Comparison of ENCODE assay signal across 8 mouse cellular contexts in the genomic region with DNA sequence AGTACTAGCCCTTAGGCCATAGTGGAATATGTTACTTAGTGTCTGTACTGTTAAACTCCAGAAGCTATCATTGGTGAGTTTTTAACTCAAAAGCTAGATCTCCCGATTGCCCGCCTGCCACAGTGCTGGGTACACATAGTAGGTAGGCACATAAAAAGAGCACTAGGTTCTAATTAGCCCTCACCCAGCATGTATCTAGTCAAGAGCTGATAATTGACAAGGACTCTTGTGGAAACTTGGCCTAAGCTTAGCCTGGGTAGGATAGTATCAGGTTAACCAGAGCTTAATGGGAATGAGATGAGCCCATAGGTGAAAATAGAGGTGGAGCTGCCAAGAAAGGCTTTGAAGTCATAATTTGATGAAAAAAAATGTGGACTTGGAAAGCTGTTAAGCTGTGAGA. TPM values are rescaled to one million over a fixed set of nuclear protein-coding genes. Genes with fewer than 3 reads are reported as not detected.
DNase-seq lines count a peak whose midpoint lies in the region; ATAC-seq and TF ChIP-seq lines count a peak whose summit lies in the region.

No protein-coding gene starts in this region.

- no peaks in the 10 kb centered on the region for H3K9me3 ChIP-seq in lung, postnatal 0 days (ENCODE audit: low read length)
- H3K9me3 ChIP-seq in limb, embryonic 12.5 days = no peaks in the 10 kb centered on the region
- no peaks in the 10 kb centered on the region for H3K9me3 ChIP-seq in stomach, embryonic 14.5 days (ENCODE audit: control insufficient read depth, low read depth, low read length)

- H3K9ac ChIP-seq in lung, postnatal 0 days (replicated peaks; ENCODE audit: low read depth) = peak overlapping the region; percentile 43; the same call in 1 of the 2 replicates
- H3K9ac ChIP-seq in limb, embryonic 12.5 days (replicated peaks) = peak overlapping the region; percentile 98
- H3K9ac ChIP-seq in stomach, embryonic 14.5 days (replicated peaks; ENCODE audit: low read depth, low read length) = peak overlapping the region; percentile 90

- H3K4me2 ChIP-seq in lung, postnatal 0 days (replicated peaks; ENCODE audit: low read depth, low read length) = peak overlapping the region; percentile 81
- peak overlapping the region; percentile 90 for H3K4me2 ChIP-seq in limb, embryonic 12.5 days
- H3K4me2 ChIP-seq in stomach, embryonic 14.5 days (replicated peaks; ENCODE audit: low read depth, low read length) = peak overlapping the region; percentile 99

- TF ChIP-seq POLR2A in cerebellum, adult 2 months (IDR thresholded peaks at IDR 0.05; ENCODE audit: borderline replicate concordance, insufficient read depth, low read length) = no peak

- 23% methylated on average over 2 of the region's 2 CpGs for WGBS in cerebellum, adult 2 months
- 14% methylated on average over 2 of the region's 2 CpGs for WGBS in lung, postnatal 0 days
- WGBS in limb, embryonic 12.5 days = 45% methylated on average over 2 of the region's 2 CpGs
- 20% methylated on average over 2 of the region's 2 CpGs for WGBS in stomach, embryonic 14.5 days

- TF ChIP-seq CTCF in cerebellum, adult 2 months (IDR thresholded peaks at IDR 0.05; ENCODE audit: borderline replicate concordance, insufficient read depth, low read depth, low read length) = no peak
- TF ChIP-seq CTCF in lung, postnatal 0 days (IDR thresholded peaks at IDR 0.05) = no peak

- no peak overlapping the region for H3K27ac ChIP-seq in cerebellum, adult 2 months (ENCODE audit: insufficient read depth, low read length)
- 0 out of 2 replicates have a peak overlapping the region, but pooled peaks have one; percentile 99 for H3K27ac ChIP-seq in lung, postnatal 0 days (ENCODE audit: low read length)
- H3K27ac ChIP-seq in limb, embryonic 12.5 days = peak overlapping the region; percentile 97
- no peak overlapping the region for H3K27ac ChIP-seq in stomach, embryonic 14.5 days (ENCODE audit: low read length)

- peak overlapping the region; percentile 47 for H3K4me3 ChIP-seq in cerebellum, adult 2 months (replicated peaks; ENCODE audit: insufficient read depth, low read depth, low read length)
- H3K4me3 ChIP-seq in lung, postnatal 0 days (ENCODE audit: low read depth, low read length) = peak overlapping the region; percentile 68
- peak overlapping the region; percentile 97 for H3K4me3 ChIP-seq in limb, embryonic 12.5 days (replicated peaks)
- H3K4me3 ChIP-seq in stomach, embryonic 14.5 days (ENCODE audit: low read depth, low read length) = peak overlapping the region; percentile 79

- H3K27me3 ChIP-seq in cerebellum, adult 2 months (ENCODE audit: control insufficient read depth, insufficient read depth, low read length) = no peaks in the 10 kb centered on the region
- H3K27me3 ChIP-seq in lung, postnatal 0 days (replicated peaks; ENCODE audit: insufficient read depth, low read length) = no peaks in the 10 kb centered on the region
- no peaks in the 10 kb centered on the region for H3K27me3 ChIP-seq in limb, embryonic 12.5 days
- no peaks in the 10 kb centered on the region for H3K27me3 ChIP-seq in stomach, embryonic 14.5 days (ENCODE audit: control insufficient read depth, insufficient read depth, low read length)

- peak in 1 of 2 experiments; percentile 6 for DNase-seq in cerebellum, adult 2 months
- DNase-seq in cerebellum, adult 11-12 months = no peak
- DNase-seq in lung, postnatal 0 days (ENCODE audit: low spot score) = no peak
- no peak for DNase-seq in lung, postnatal 14 days
- no peak for DNase-seq in thymus, postnatal 0 days (ENCODE audit: low spot score)

- H3K4me1 ChIP-seq in cerebellum, adult 2 months (ENCODE audit: control insufficient read depth, insufficient read depth, low read length) = peaks cover 5% of the 10 kb centered on the region; the same call in 1 of the 2 replicates
- peaks cover 11% of the 10 kb centered on the region for H3K4me1 ChIP-seq in lung, postnatal 0 days (ENCODE audit: insufficient read depth, low read depth, low read length)
- peaks cover 24% of the 10 kb centered on the region for H3K4me1 ChIP-seq in limb, embryonic 12.5 days (replicated peaks)
- peaks cover 11% of the 10 kb centered on the region for H3K4me1 ChIP-seq in stomach, embryonic 14.5 days (ENCODE audit: control insufficient read depth, insufficient read depth, low read length)

- peaks cover 21% of the 10 kb centered on the region; the same call in 1 of the 2 replicates for H3K36me3 ChIP-seq in lung, postnatal 0 days (ENCODE audit: insufficient read depth, low read length)
- peaks cover 45% of the 10 kb centered on the region for H3K36me3 ChIP-seq in limb, embryonic 12.5 days
- peaks cover 34% of the 10 kb centered on the region for H3K36me3 ChIP-seq in stomach, embryonic 14.5 days (ENCODE audit: control insufficient read depth, insufficient read depth, low read length)

- TF ChIP-seq EP300 in lung, postnatal 0 days (IDR thresholded peaks at IDR 0.05) = no peak

- ATAC-seq in lung, postnatal 0 days = no peak
- no peak for ATAC-seq in limb, embryonic 12.5 days (ENCODE audit: insufficient number of reproducible peaks, insufficient read depth, low FRiP score, low TSS enrichment, low read depth)
- no peak for ATAC-seq in stomach, embryonic 14.5 days (ENCODE audit: insufficient number of reproducible peaks, insufficient read depth, low FRiP score, low read depth)
- no peak for ATAC-seq in monocyte, adult 5-6 weeks (replicated peaks; ENCODE audit: insufficient number of reproducible peaks, low FRiP score, low TSS enrichment, poor library complexity, severe bottlenecking)

RNA-seq across cellular contexts. Expression of a gene that starts 1.8 kb away (rescaled TPM):
- 2,288 and 2,321 TPM in 2 replicates for polyA plus RNA-seq in cerebellum, adult 2 months (2012; rRNA removed)
- 3,011 and 3,180 TPM in 2 replicates for polyA plus RNA-seq in lung, postnatal 0 days (2015; fragmentation: Nextera tagmentation; extraction: Ambion mirVana)
- 5,590 and 5,882 TPM in 2 replicates for polyA plus RNA-seq in limb, embryonic 12.5 days (2016; fragmentation: Nextera tagmentation; extraction: Ambion mirVana)
- 5,529 and 5,614 TPM in 2 replicates for polyA plus RNA-seq in stomach, embryonic 14.5 days (2014; fragmentation: Nextera tagmentation; extraction: Ambion mirVana)
- polyA plus RNA-seq in thymus, postnatal 0 days (2015; fragmentation: Nextera tagmentation; extraction: Ambion mirVana) = 7,546 and 8,495 TPM in 2 replicates
- total RNA-seq in monocyte, adult 5-6 weeks (2017) = 917 to 1,280 TPM (median 1,115 TPM) in 3 replicates

RNA-seq across cellular contexts. Expression of a gene that starts 27.2 kb away (rescaled TPM):
- polyA plus RNA-seq in cerebellum, adult 2 months (2012; rRNA removed) = 106 and 107 TPM in 2 replicates
- polyA plus RNA-seq in lung, postnatal 0 days (2015; fragmentation: Nextera tagmentation; extraction: Ambion mirVana) = 259 and 268 TPM in 2 replicates
- polyA plus RNA-seq in limb, embryonic 12.5 days (2016; fragmentation: Nextera tagmentation; extraction: Ambion mirVana) = 763 and 824 TPM in 2 replicates
- polyA plus RNA-seq in stomach, embryonic 14.5 days (2014; fragmentation: Nextera tagmentation; extraction: Ambion mirVana) = 524 and 623 TPM in 2 replicates
- 715 and 776 TPM in 2 replicates for polyA plus RNA-seq in thymus, postnatal 0 days (2015; fragmentation: Nextera tagmentation; extraction: Ambion mirVana)
- 31.2 to 51.6 TPM (median 37.9 TPM) in 3 replicates for total RNA-seq in monocyte, adult 5-6 weeks (2017)

RNA-seq across cellular contexts. Expression of a gene that starts 28.2 kb away (rescaled TPM):
- 90.4 and 92.2 TPM in 2 replicates for polyA plus RNA-seq in cerebellum, adult 2 months (2012; rRNA removed)
- 8.6 and 8.7 TPM in 2 replicates for polyA plus RNA-seq in lung, postnatal 0 days (2015; fragmentation: Nextera tagmentation; extraction: Ambion mirVana)
- polyA plus RNA-seq in limb, embryonic 12.5 days (2016; fragmentation: Nextera tagmentation; extraction: Ambion mirVana) = 10.3 and 10.4 TPM in 2 replicates
- polyA plus RNA-seq in stomach, embryonic 14.5 days (2014; fragmentation: Nextera tagmentation; extraction: Ambion mirVana) = 12.6 and 14.3 TPM in 2 replicates
- 12.2 and 14.9 TPM in 2 replicates for polyA plus RNA-seq in thymus, postnatal 0 days (2015; fragmentation: Nextera tagmentation; extraction: Ambion mirVana)
- total RNA-seq in monocyte, adult 5-6 weeks (2017) = 11.9 to 27.0 TPM (median 16.3 TPM) in 3 replicates

RNA-seq across cellular contexts. Expression of a gene that starts 58.6 kb away (rescaled TPM):
- 76.9 and 81.9 TPM in 2 replicates for polyA plus RNA-seq in cerebellum, adult 2 months (2012; rRNA removed)
- 21.4 and 25.5 TPM in 2 replicates for polyA plus RNA-seq in lung, postnatal 0 days (2015; fragmentation: Nextera tagmentation; extraction: Ambion mirVana)
- polyA plus RNA-seq in limb, embryonic 12.5 days (2016; fragmentation: Nextera tagmentation; extraction: Ambion mirVana) = 22.6 TPM in 2 replicates
- polyA plus RNA-seq in stomach, embryonic 14.5 days (2014; fragmentation: Nextera tagmentation; extraction: Ambion mirVana) = 34.6 and 35.5 TPM in 2 replicates
- polyA plus RNA-seq in thymus, postnatal 0 days (2015; fragmentation: Nextera tagmentation; extraction: Ambion mirVana) = 17.8 and 22.5 TPM in 2 replicates
- total RNA-seq in monocyte, adult 5-6 weeks (2017) = 67.4 to 82.3 TPM (median 75.6 TPM) in 3 replicates

Comparison
In these comparisons a context has a peak if more than half of its experiments do, and no peak if none do; other contexts are left out.
1. H3K27ac ChIP-seq: peak in lung, postnatal 0 days (single experiment) and limb, embryonic 12.5 days (single experiment); none in cerebellum, adult 2 months (single experiment) and stomach, embryonic 14.5 days (single experiment).
2. H3K4me3 ChIP-seq: peak in every context shown above with its lines; median percentile 97 in limb, embryonic 12.5 days; 79 in stomach, embryonic 14.5 days; 68 in lung, postnatal 0 days; 47 in cerebellum, adult 2 months.
3. H3K9ac ChIP-seq: peak in every context shown above with its lines; median percentile 98 in limb, embryonic 12.5 days; 90 in stomach, embryonic 14.5 days; 43 in lung, postnatal 0 days.
4. Peak in every context shown above with its lines, with median percentiles within 50 percentile points of each other: H3K4me2 ChIP-seq.